20 mouse cellular contexts compared by ENCODE assay signal in genomic region chr3:28388540-28388939, GRCm38 (mm10).
DNase-seq lines count a peak whose midpoint lies in the region; ATAC-seq and TF ChIP-seq lines count a peak whose summit lies in the region.
"Had no signal": no experiment of that assay in that cellular context is flagged by ENCODE, and none has a peak within 500 bp of the region (broad histone marks: within the 10 kb centered on the region; RNA-seq: fewer than 3 reads in every experiment).

No protein-coding gene starts in this region.

- H3K9ac ChIP-seq in intestine, postnatal 0 days (ENCODE audit: low read depth, low read length): no peak overlapping the region
- no peak overlapping the region for H3K9ac ChIP-seq in intestine, embryonic 16.5 days (ENCODE audit: low read depth, low read length)
- no peak overlapping the region for H3K9ac ChIP-seq in ES-Bruce4 (ENCODE audit: low read depth, poor library complexity, severe bottlenecking)
- H3K9ac ChIP-seq: embryonic facial prominence, embryonic 12.5 days; forebrain, embryonic 12.5 days; heart, embryonic 12.5 days; hindbrain, embryonic 12.5 days had no signal

- H3K4me1 ChIP-seq in intestine, postnatal 0 days (replicated peaks; ENCODE audit: control insufficient read depth, insufficient read depth, low read length): no peaks in the 10 kb centered on the region
- H3K4me1 ChIP-seq in intestine, embryonic 16.5 days (ENCODE audit: control insufficient read depth, insufficient read depth, low read length): no peaks in the 10 kb centered on the region
- H3K4me1 ChIP-seq in E14TG2a.4 (replicated peaks; ENCODE audit: low read depth, low read length) (no peaks in the 10 kb centered on the region), ES-Bruce4 (ENCODE audit: control insufficient read depth, insufficient read depth, low read length) (no peaks in the 10 kb centered on the region)
- H3K4me1 ChIP-seq: embryonic facial prominence, embryonic 12.5 days had no signal

- H3K4me3 ChIP-seq in intestine, postnatal 0 days (ENCODE audit: low read depth, low read length): no peak overlapping the region
- no peak overlapping the region for H3K4me3 ChIP-seq in intestine, embryonic 16.5 days (ENCODE audit: low read length)
- H3K4me3 ChIP-seq in E14TG2a.4 (replicated peaks; ENCODE audit: low read length) (no peak overlapping the region), ES-Bruce4 (ENCODE audit: low read depth, low read length) (no peak overlapping the region)
- H3K4me3 ChIP-seq: embryonic facial prominence, embryonic 12.5 days; forebrain, embryonic 12.5 days; heart, adult 2 months; heart, embryonic 12.5 days; hindbrain, embryonic 12.5 days had no signal

- TF ChIP-seq CTCF in intestine, postnatal 0 days (IDR thresholded peaks at IDR 0.05; ENCODE audit: low read depth): 0 out of 2 replicates have a peak, but pooled peaks have one; percentile 6
- peak; percentile 56 for TF ChIP-seq CTCF in E14TG2a.4 (conservative IDR thresholded peaks at IDR 0.05; ENCODE audit: low read length)
- peak; percentile 10 for TF ChIP-seq CTCF in ES-Bruce4 (IDR thresholded peaks at IDR 0.05; ENCODE audit: low read depth, low read length)

- no peak for TF ChIP-seq POLR2A in ES-Bruce4 (IDR thresholded peaks at IDR 0.05; ENCODE audit: insufficient read depth, low read length)

- no peak overlapping the region for H3K27ac ChIP-seq in intestine, postnatal 0 days (ENCODE audit: low read depth, low read length)
- H3K27ac ChIP-seq in intestine, embryonic 16.5 days (ENCODE audit: low read length): no peak overlapping the region
- no peak overlapping the region for H3K27ac ChIP-seq in ES-Bruce4 (ENCODE audit: insufficient read depth, low read length)
- H3K27ac ChIP-seq: embryonic facial prominence, embryonic 12.5 days; forebrain, embryonic 12.5 days; heart, adult 2 months; hindbrain, embryonic 12.5 days had no signal

- peak; percentile 31 for DNase-seq in ZHBTc4 (ENCODE audit: low read depth, low spot score)
- DNase-seq in heart, postnatal 14 days: no peak
- DNase-seq: adrenal gland, postnatal 10 days; cerebellum, adult 11 months; cerebellum, adult 9-10 months; cerebellum, postnatal 25 days; heart, adult 2 months; heart, postnatal 4 days; kidney, adult 18-20 months had no signal

- ATAC-seq in intestine, postnatal 0 days: no peak
- no peak for ATAC-seq in intestine, embryonic 16.5 days
- ATAC-seq: forebrain, embryonic 16.5 days; hindbrain, embryonic 16.5 days; inflammation-experienced regulatory T-cells, adult 6 months had no signal

- intact Hi-C loops in heart, postnatal 14 days (cut with DNase I): no loop called here

- no peaks in the 10 kb centered on the region for H3K9me3 ChIP-seq in intestine, postnatal 0 days (ENCODE audit: control insufficient read depth)
- H3K9me3 ChIP-seq in intestine, embryonic 16.5 days (ENCODE audit: control insufficient read depth, low read length): 0 out of 2 replicates have a peak, but pooled peaks cover 4% of the 10 kb centered on the region
- H3K9me3 ChIP-seq in E14TG2a.4 (ENCODE audit: low read length) (no peaks in the 10 kb centered on the region), ES-Bruce4 (replicated peaks; ENCODE audit: control insufficient read depth, insufficient read depth, low read length, poor library complexity, severe bottlenecking) (no peaks in the 10 kb centered on the region)
- H3K9me3 ChIP-seq: embryonic facial prominence, embryonic 12.5 days; forebrain, embryonic 12.5 days; hindbrain, embryonic 12.5 days had no signal

- H3K4me2 ChIP-seq in intestine, postnatal 0 days (replicated peaks; ENCODE audit: low read depth): no peak overlapping the region
- no peak overlapping the region for H3K4me2 ChIP-seq in intestine, embryonic 16.5 days (ENCODE audit: low read depth, low read length)
- H3K4me2 ChIP-seq: embryonic facial prominence, embryonic 12.5 days; forebrain, embryonic 12.5 days; heart, embryonic 12.5 days; hindbrain, embryonic 12.5 days had no signal

- WGBS in intestine, postnatal 0 days: 82% methylated on average over 3 of the region's 3 CpGs
- WGBS in intestine, embryonic 16.5 days: 81% methylated on average over 3 of the region's 3 CpGs

- H3K36me3 ChIP-seq in intestine, postnatal 0 days (ENCODE audit: control insufficient read depth, insufficient read depth): no peaks in the 10 kb centered on the region
- no peaks in the 10 kb centered on the region for H3K36me3 ChIP-seq in intestine, embryonic 16.5 days (ENCODE audit: control insufficient read depth, insufficient read depth, low read length)
- H3K36me3 ChIP-seq in E14TG2a.4 (ENCODE audit: insufficient read depth, low read length) (no peaks in the 10 kb centered on the region), ES-Bruce4 (ENCODE audit: control insufficient read depth, insufficient read depth, low read length, poor library complexity, severe bottlenecking) (no peaks in the 10 kb centered on the region)
- H3K36me3 ChIP-seq: embryonic facial prominence, embryonic 12.5 days; forebrain, embryonic 12.5 days; heart, embryonic 12.5 days; hindbrain, embryonic 12.5 days had no signal

- H3K27me3 ChIP-seq in intestine, postnatal 0 days (replicated peaks; ENCODE audit: control insufficient read depth, insufficient read depth, low read length): no peaks in the 10 kb centered on the region
- no peaks in the 10 kb centered on the region for H3K27me3 ChIP-seq in intestine, embryonic 16.5 days (replicated peaks; ENCODE audit: control insufficient read depth, insufficient read depth, low read length)
- H3K27me3 ChIP-seq in E14TG2a.4 (ENCODE audit: insufficient read depth, low read length): no peaks in the 10 kb centered on the region
- H3K27me3 ChIP-seq in ES-Bruce4 (ENCODE audit: control insufficient read depth, insufficient read depth, low read length, poor library complexity, severe bottlenecking): no peaks in the 10 kb centered on the region
- H3K27me3 ChIP-seq: embryonic facial prominence, embryonic 12.5 days; forebrain, embryonic 12.5 days; heart, embryonic 12.5 days; hindbrain, embryonic 12.5 days had no signal

- TF ChIP-seq EP300 in ES-Bruce4 (IDR thresholded peaks at IDR 0.05; ENCODE audit: insufficient read depth, low read depth, low read length): no peak

Comparison
In these comparisons a context has a peak if more than half of its experiments do, and no peak if none do; other contexts are left out.
1. CTCF ChIP-seq: peak in every context shown above with its lines; median percentile 56 in E14TG2a.4; 10 in ES-Bruce4; 6 in intestine, postnatal 0 days.